Mouse (Mus musculus) spleen, postnatal 36 days (tissue): ENCODE measurements at regions not wholly inside any gene's neighbourhood (a gene's known extent, or its start where the extent isn't known, plus 50 kb on each side); places are given as distances from the start of the nearest gene placed in this dataset.

Experiments used
- DNase-seq, 2 experiments: peaks; one replicate each; pipeline ENCODE4 v3.0.0; 2022; ENCODE audit warnings: low spot score in 2 of 2, mixed read lengths in 1 of 2

DNA sequence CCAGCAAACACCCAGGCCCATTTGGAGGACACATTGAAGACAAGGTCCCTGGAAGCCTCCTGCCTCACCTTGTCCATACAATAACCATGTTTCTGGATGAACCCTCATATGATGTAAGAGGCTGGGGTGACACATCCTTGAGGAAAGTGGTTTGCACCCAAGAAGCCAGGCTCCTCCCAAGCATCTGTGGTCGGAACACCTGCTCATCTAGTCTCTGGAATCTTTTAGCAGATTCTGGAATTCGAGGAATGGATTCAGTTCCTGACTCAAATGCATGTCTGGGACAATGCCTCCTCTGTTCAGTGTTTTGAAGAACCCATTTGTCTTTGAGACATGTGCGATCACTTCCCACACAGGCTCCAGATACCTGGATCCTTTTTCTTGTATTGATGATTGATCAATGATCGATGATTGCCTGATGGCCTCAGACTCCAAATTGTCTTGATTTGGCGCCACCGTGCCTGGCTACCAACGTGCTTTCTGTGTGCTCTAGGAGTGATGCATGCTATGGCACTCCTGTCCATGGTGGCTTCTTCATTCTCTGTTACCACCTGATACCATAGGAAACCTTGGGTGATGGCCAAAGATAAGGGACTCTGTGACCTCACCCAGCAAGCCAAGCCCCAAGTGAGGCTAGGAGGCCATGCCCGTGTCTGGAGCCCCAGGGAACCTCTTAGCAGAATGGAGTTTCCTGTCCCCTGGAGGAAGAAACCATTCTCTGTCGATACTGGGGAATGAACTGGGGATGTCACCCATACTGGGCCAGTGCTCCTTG lies 126.7 kb downstream of the Mn1 start:
- DNase-seq = no peak

DNA sequence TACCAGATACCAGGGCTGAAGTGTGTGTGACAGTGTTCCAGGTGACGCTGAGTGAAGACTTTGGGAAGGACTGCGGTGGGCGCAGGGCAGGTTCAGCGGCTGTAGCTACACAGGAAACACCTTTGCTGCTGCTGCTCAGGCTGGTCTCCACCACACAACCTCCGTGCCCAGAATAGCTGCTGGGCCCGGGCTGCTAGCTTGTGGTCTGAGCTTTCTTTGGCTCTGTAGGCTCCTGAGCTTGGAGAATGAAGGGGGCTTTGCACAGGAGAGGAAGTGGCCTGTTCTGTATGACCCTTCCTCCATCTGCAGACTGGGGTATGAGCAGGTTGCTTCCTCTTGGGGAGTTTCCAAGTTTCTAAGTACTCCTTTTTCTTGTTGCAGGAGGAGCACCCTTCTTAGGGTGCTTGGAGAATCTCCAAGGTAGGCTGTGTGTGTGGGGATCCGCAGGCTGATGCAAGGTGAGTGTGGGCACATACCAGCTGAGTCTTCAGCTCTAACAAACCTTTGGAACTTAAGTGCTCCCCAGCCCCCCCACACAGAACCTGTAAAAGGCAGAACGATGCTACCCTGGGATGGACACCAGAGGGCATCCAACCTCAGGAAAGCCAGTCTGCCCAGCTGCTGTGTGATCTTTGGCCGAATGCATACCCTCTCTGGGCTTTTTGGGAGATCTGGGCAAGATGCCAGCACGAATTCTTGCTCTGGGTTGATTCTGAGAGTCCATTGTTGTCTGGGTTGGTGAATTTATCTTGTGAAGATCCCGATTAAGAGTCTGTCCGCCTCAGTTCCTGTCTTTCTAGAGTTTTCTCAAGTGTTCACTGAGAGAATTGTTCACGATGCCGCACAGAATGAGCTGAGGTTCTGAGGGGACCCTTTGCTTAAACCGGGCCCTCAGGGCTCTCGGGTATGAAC lies 136.6 kb downstream of the Mn1 start:
- DNase-seq = no peak

DNA sequence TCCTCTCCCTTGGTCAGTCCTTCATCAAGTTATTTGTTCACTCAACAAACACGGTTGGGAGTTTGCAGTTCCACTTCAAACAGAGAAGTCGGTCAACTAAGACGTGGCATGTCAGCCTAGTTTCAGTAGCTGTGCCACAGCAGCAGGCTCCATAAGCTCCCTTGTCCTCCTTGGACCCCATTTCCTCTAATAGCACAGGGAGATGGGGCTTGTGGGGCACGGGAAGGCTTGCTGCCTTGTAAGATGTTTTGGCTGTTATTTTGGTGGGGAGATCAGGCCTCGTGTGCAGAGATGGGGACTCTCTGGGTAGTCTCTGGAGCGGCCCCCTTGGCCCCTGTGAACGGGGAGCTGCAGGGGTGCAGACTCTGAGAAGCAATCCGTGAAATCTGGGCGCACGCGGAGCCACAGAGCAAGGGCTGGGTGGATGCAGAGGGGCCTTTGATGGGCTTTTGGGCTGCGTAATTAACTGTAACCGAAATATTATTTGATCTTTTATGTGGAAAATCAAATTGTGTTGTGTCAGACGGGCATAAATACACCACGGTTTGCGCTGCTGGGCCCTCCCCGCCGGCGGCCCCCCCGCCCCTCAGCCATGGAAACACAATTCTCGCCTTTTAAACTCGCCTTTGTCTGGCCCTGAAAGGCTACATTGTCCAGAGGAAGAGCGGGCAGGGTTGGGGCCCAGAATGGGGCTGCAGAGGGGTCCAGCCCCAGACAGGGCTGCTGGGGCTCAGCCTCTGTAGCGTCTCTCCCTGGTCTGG lies 137.6 kb downstream of the Mn1 start:
- DNase-seq = no peak

DNA sequence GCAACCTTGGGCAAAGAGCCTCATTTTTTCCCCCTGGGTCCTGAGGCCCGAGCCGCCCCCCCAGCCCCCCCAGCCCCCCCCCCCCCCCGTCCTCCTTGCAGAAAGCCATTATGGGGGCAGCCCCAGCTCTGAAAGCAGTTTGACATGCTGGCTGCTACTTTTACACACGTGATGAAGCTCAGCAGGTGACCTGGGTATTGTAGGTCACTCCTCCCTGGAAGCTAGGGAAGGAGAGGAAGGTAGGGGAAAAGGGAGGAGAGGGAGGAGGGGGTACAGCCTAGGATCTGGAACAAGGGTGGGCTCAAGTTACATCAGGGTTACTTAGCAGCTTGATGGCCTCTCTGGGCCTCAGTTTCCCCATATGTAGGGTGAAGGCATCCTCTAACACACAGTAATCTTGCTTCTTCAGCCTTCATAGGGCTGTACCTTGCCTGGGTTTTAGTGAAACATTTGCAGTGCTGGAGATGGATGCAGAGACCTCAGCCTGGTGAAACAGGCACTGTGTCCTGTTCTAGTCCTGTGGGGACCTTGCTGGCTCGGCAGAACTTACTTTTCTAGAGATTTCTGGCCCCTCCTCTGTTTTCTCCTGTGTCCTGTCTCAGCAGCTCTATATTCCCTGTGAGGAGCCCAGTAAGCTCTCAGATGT lies 138.3 kb downstream of the Mn1 start:
- DNase-seq = no peak

GRCm38 (mm10) chr5:111555981-111556380 lies 138.8 kb downstream of the Mn1 start:
- DNase-seq = no peak

- no peak for DNase-seq
Measured at GRCm38 (mm10) chr5:111560432-111560831, 143.3 kb downstream of the Mn1 start.

GRCm38 (mm10) chr5:111561301-111561700 lies 144.1 kb downstream of the Mn1 start:
- no peak for DNase-seq

- DNase-seq = no peak
Measured at GRCm38 (mm10) chr5:111570826-111571225, 153.7 kb downstream of the Mn1 start.

GRCm38 (mm10) chr5:111573265-111573873 lies 156.2 kb downstream of the Mn1 start:
- no peak for DNase-seq

DNA sequence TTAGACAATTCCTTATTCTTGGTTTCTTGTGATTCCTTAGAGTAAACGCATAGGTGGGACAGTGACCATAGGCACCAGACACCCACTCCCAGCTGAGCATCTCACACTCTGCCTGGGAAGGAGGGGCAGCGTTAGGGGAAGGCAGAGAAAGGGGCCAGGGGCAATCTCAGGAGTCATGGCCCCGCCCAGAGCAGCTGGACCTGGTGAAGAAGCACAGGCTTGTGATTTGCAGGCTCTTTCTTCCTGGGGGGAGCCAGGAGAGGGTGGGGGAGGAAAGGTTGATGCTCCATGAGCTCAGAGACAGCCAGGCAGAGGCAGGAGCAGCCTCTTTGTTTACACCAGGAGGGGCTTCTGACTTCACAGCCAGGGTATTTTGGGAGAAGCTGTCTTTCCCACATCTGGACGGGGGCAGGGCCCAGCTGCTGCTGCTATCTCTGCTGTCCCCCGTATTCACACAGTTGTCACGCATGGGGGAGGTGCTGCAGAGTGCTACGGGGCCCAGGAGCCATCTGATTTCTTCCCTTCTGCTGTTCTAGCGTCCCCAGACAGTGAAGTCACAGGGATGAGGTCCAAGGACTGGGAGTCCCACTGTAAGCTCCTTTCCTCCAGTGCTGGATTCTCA lies 157.2 kb downstream of the Mn1 start:
- DNase-seq = no peak

GRCm38 (mm10) chr5:111575376-111575775 lies 158.2 kb downstream of the Mn1 start:
- no peak for DNase-seq

GRCm38 (mm10) chr5:111577441-111577840 lies 156.3 kb upstream of the Gm26897 start:
- no peak for DNase-seq

DNA sequence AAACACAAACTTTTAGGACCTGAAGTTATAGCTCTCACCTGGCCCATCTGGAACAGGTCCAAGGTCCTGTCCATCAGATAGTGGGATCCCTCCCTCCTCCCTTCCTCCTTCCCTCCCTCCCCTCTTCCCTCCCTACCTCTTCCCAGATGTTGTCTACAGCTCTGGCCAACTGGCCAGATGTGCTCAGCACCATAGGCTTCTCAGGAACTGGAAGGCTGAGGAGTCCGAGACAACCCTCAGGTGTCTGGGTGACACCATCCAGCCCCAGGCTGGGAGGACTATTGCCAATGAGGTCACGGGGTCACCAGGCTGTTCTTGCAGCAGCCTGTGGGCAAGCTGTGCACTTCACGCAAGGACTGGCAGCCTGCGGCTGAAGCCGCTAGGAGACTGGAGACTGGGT lies 155.6 kb upstream of the Gm26897 start:
- no peak for DNase-seq

- no peak for DNase-seq
Measured at GRCm38 (mm10) chr5:111578977-111579727, 154.6 kb upstream of the Gm26897 start.

- no peak for DNase-seq
Measured at GRCm38 (mm10) chr5:111580870-111581771, 152.6 kb upstream of the Gm26897 start.

GRCm38 (mm10) chr5:111582004-111582403 lies 151.7 kb upstream of the Gm26897 start:
- no peak for DNase-seq

DNA sequence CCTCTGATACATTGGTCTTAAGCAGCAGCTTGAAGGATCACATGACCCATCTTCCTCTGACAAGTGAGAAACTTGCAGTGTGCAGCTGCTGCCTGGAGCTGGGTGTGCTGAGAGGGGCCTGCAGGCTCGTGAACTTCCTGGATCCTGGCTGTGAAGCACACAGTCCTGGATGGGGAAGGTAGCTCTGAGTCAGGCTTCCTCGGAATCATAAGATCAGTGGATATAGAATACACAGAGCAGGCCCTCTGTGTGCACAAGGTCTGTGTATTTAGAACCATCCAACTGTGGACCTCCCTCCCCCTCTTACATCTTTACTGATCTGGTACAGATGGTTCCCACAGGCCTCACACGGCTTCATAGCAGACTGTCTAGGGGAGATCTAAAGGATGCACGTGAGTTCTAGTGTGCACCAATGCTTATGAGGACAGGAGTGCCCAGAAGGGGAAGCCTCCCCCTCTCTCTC lies 143.1 kb upstream of the Gm26897 start:
- DNase-seq = no peak

- DNase-seq = no peak
Measured at GRCm38 (mm10) chr5:111592807-111593206, 140.9 kb upstream of the Gm26897 start.

- no peak for DNase-seq
Measured at GRCm38 (mm10) chr5:111594111-111594510, 139.6 kb upstream of the Gm26897 start.
